Mouse (Mus musculus) megakaryocyte progenitor cell, adult 5-6 weeks (primary cell): ENCODE results near the gene Gm20547. TPM values are rescaled to one million over a fixed set of nuclear protein-coding genes. Genes with fewer than 3 reads are reported as not detected.
"Not testable (repeated sequence)": the region's sequence is repeated elsewhere in the genome, so short reads cannot be mapped to it uniquely, and the experiment has no call there.

Experiments used
- ATAC-seq: replicated peaks from 2 replicates; pipeline ENCODE4 v1.8.0; 2016; ENCODE audit warnings: mild to moderate bottlenecking, moderate TSS enrichment, inconsistent platforms; ENCODE audit not compliant: poor library complexity
- total RNA-seq, 2 experiments: library from RNA; stranded (forward) in 1 of 2; stranded (reverse) in 1 of 2; fragments of 157-497, 149-512 nt in 1 of 2; fragments of 200-1000 nt in 1 of 2; gene quantifications; 2 replicates each; pipeline versions ENCODE4 v1.2.3 to v1.2.4; 2015 to 2017

Gm20547 gene
- total RNA-seq (2015) (not detected in 2 replicates), total RNA-seq (2017) (not detected in 2 replicates)

- ATAC-seq, result no peak
These were observed at the start of gene Gm20547 for GRCm38 (mm10) chr17:34881683-34882310. Gm20547 (minus strand) TSS chr17:34882042.

DNA sequence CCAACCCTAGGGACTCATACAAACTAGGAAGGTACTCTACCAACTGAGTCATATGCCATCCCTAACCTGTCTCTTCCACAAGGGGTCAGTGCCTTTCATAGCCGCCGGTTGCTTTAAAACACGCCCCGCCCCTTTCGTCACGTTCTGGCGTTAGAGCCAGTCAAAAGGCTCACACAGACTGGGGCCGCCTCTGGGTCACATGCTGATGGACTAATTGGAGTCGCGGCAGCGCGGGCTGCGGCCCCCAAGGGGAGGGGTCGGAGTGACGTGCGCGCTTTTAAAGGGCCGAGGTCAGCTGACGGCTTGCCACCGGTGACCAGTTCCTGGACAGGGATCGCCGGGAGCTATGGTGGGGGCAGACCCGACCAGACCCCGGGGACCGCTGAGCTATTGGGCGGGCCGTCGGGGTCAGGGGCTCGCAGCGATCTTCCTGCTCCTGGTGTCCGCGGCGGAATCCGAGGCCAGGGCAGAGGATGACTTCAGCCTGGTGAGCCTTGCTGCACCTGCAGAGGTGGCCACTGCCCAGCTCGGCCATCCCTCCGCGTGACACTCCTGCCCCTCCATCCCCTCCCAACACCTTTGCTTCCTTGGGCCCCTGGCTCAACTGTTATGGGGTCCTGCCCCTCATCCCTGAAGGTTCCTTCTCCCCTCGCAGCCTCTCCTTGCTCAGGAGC lies 49.4 kb upstream of the Gm20547 start, which contains the start of gene Neu1:
Gene Neu1, plus strand, starts transcription at position 193 of the 674 bp plus-strand sequence.
- ATAC-seq, result peak; percentile 94

- no peak for ATAC-seq
These were observed 47.0 kb upstream of the Gm20547 start for GRCm38 (mm10) chr17:34928841-34929240.

- ATAC-seq, result no peak
These were observed 45.6 kb upstream of the Gm20547 start for GRCm38 (mm10) chr17:34927306-34928019.

- ATAC-seq, result no peak
These were observed 42.4 kb upstream of the Gm20547 start for GRCm38 (mm10) chr17:34924258-34924657.

DNA sequence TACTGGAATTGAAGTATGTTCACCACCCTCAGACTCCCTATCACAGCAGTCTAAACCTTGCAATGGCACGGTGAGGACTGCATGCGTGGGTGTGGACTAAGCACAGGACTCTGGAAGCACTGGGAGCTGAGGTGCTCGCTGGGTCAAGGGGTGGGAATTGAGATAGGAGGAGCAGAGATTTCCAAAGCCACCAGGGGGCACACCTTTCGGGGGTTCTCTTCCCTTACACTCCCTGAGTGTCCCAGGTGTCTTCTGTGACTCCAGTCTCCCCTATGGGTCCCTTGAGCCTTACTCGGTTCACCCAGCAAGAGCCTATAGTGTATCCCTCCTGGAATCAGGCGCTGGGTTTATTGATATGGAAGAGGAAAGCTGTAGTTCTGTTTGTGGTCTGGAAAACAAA lies 41.1 kb upstream of the Gm20547 start:
- ATAC-seq, result peak; percentile 52; the same call in 1 of the 2 replicates

- ATAC-seq, result peak; percentile 63
These were observed 35.3 kb upstream of the Gm20547 start for GRCm38 (mm10) chr17:34917188-34917587.

- ATAC-seq, result no peak
These were observed 34.5 kb upstream of the Gm20547 start for GRCm38 (mm10) chr17:34916316-34916715.

GRCm38 (mm10) chr17:34915410-34915831 lies 33.6 kb upstream of the Gm20547 start:
- 0 out of 2 replicates have a peak, but pooled peaks have one; percentile 33 for ATAC-seq

DNA sequence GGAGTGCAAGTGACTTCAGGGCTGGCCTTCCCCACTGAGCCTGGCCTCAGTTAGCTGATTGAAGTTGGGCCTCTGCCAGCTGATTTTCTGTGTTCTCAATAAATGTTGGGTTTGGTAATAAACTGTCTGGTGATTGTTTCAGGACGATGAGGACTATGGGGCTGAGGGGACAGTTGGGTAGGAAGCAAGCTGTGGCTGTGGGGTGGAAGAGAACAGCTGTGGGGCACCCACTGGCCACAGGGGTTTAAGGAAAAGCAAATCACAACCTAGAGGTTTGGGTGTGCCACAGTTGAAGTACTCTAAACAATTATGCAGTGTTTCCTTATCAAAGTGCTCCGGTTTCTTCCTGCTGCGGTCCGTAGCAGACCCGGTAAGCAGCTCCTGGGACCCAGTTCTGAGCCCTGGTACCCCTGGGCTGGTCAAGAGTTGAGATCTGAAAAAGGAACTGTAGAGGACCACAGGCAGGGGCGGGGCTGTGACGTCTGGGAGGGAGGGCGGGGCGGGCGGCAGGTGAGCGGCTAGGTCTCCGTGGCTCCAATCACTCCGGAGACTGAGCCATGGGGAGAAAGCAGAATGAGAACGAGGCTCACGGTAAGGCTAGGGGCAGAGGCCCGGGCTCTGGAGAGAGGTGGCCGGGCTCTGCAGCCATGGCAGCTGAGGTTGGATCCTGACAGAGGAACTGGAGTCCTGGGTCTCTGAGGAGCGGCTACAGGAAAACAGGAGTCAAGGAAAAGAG lies 32.3 kb upstream of the Gm20547 start, which contains the start of gene Slc44a4:
Gene Slc44a4, plus strand, starts transcription at position 537 of the 736 bp plus-strand sequence.
- ATAC-seq, result no peak

DNA sequence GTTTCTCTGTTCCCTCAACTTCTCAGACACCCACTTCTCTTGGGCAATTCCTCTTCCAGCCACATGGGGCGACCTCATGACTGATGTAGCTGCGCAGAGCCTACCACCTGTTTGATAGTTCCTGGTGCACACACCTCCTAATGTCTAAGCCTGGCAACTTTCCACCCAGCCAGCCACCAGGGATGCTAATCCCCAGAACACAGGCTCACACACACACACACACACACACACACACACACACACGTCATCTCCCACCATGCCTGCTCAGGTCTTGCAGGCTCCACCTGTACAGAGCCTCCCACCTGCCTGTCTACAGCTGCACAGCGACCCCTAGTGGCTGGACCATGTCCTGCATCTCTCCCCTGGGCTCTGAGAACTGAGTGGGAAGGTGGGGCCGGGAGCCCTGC lies 30.1 kb upstream of the Gm20547 start:
- ATAC-seq, result peak; percentile 86

- ATAC-seq, result no peak
These were observed 29.1 kb upstream of the Gm20547 start for GRCm38 (mm10) chr17:34910982-34911381.

- ATAC-seq, result no peak
These were observed 21.1 kb upstream of the Gm20547 start for GRCm38 (mm10) chr17:34902895-34903294.

GRCm38 (mm10) chr17:34901948-34902347 lies 20.1 kb upstream of the Gm20547 start:
- not testable (repeated sequence) for ATAC-seq

DNA sequence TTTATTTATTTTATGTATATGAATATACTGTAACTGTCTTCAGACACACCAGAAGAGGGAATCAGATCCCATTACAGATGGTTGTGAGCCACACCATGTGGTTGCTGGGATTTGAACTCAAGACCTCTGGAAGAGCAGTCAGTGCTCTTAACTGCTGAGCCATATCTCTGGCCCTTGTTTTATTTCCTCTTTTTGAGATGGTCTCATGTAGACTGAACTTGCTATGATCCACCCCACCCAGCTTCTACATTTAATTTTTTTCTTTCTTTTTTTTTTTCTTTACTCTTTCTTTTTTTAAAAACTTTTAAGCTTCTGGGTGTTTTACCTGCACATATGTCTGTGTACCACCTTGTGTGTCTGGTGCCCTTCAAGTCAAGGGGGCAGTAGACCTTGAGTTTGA lies 19.0 kb upstream of the Gm20547 start:
- ATAC-seq, result not testable (repeated sequence)

DNA sequence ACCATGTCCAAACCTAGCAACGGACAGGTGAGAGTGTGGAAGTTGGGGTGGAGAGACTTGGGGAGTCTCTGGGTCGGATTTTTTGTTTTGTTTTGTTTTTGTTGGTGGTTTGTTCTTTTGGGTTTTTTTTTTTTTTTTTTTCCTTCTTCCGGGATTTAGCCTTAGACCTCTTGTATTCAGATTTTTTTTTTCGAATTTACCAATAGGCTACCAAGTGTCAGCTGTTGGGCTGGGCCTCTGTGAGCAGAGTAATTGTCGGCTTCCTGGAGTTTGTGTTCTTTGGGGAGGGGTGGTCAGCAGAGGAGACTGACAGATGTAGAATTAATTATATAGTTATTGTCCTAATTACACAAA lies 18.0 kb upstream of the Gm20547 start:
- no peak for ATAC-seq

GRCm38 (mm10) chr17:34899053-34899889 lies 17.4 kb upstream of the Gm20547 start:
- ATAC-seq, result no peak

- no peak for ATAC-seq
These were observed 16.8 kb upstream of the Gm20547 start for GRCm38 (mm10) chr17:34898706-34899052.

DNA sequence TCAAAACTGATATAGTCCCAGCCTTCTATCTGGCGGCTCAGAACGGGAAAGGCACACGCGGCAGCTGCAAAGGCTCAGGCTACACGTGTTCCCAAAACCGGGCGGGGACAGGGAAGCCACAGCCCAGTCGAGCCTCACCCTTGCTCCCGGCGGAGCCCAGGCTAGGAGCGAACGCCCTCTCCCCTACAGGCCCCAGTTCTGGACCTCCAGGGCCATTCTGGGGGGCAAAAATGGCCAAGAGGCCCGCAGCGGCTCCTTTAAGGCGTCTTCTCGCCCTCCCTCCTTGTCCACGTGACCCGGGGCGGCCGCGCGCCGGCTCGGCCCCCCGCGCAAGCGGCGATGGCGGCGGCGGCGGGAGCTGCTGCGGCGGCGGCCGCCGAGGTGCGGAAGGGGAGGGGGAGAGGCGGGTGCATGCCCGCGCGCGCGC lies 16.3 kb upstream of the Gm20547 start, which contains the start of the genes C2 and Ehmt2:
Gene C2, minus strand, starts transcription at position 106 of the 427 bp plus-strand sequence.
Gene Ehmt2, plus strand, starts transcription at position 310 of the 427 bp plus-strand sequence.
- ATAC-seq, result peak; percentile 33
